Mouse (Mus musculus): ENCODE results near the gene Ace. TPM values are rescaled to one million over a fixed set of nuclear protein-coding genes. Genes with fewer than 3 reads are reported as not detected.

The Ace gene
- total and polyA plus RNA-seq, 3 experiments: not detected

GRCm38 (mm10) chr11:105944770-105945672 is 22.7 kb upstream of the Ace start:
- H3K79me2 ChIP-seq (ENCODE audit: control insufficient read depth, insufficient read depth, low read length, poor library complexity): peaks cover 4% of the 10 kb centered on the region; the same call in 1 of the 2 replicates
- H3K9ac ChIP-seq (ENCODE audit: control insufficient read depth, low read depth, low read length, poor library complexity, severe bottlenecking): peak overlapping the region; percentile 88
- H3K27me3 ChIP-seq (ENCODE audit: control insufficient read depth in 1 of 2, insufficient read depth in 2 of 2, low read length in 2 of 2): no peaks in the 10 kb centered on the region
- H3K4me3 ChIP-seq (ENCODE audit: control insufficient read depth in 1 of 2, insufficient read depth in 1 of 2, low read depth in 2 of 2, low read length in 2 of 2): peak overlapping the region; percentile 82 to 98
- H3K36me3 ChIP-seq (ENCODE audit: control insufficient read depth in 1 of 2, insufficient read depth in 2 of 2, low read length in 2 of 2): peaks cover 0 to 16% of the 10 kb centered on the region in 2 experiments; a peak in 2 of 4 replicates
- no peaks in the 10 kb centered on the region for H3K9me3 ChIP-seq (replicated peaks; ENCODE audit: insufficient read depth, low read length)
- peaks cover 10 to 45% of the 10 kb centered on the region in 2 experiments for H3K4me1 ChIP-seq (ENCODE audit: control insufficient read depth in 1 of 2, insufficient read depth in 2 of 2, low read length in 2 of 2)
- peak overlapping the region; percentile 44 for H3K27ac ChIP-seq (ENCODE audit: control insufficient read depth, low read depth, low read length)
- peak; percentile 78 for DNase-seq (ENCODE audit: low read depth, low spot score)
- TF ChIP-seq GATA1 (IDR thresholded peaks at IDR 0.05; ENCODE audit: low read depth, low read length) (peak; percentile 66), HCFC1 (IDR thresholded peaks at IDR 0.05; ENCODE audit: low read depth, low read length) (no peak), ZMIZ1 (IDR thresholded peaks at IDR 0.05; ENCODE audit: low read depth, low read length) (no peak), USF2 (IDR thresholded peaks at IDR 0.05; ENCODE audit: borderline replicate concordance in 1 of 2, insufficient read depth in 1 of 2, low read depth in 1 of 2, low read length in 2 of 2) (no peak), SMC3 (IDR thresholded peaks at IDR 0.05; ENCODE audit: low read depth, low read length) (no peak), ETS1 (IDR thresholded peaks at IDR 0.05; ENCODE audit: low read depth, low read length) (0 out of 2 replicates have a peak, but pooled peaks have one; percentile 10), E2F4 (IDR thresholded peaks at IDR 0.05; ENCODE audit: borderline replicate concordance, low read depth, low read length) (no peak), POLR2A (IDR thresholded peaks at IDR 0.05; ENCODE audit: control insufficient read depth in 1 of 2, insufficient read depth in 1 of 2, low read depth in 1 of 2, low read length in 2 of 2, poor library complexity in 1 of 2) (no peak), ZNF384 (IDR thresholded peaks at IDR 0.05; ENCODE audit: low read depth, low read length) (no peak), TBP (IDR thresholded peaks at IDR 0.05; ENCODE audit: low read depth, low read length) (no peak), MXI1 (IDR thresholded peaks at IDR 0.05; ENCODE audit: low read depth, low read length) (no peak), ELF1 (IDR thresholded peaks at IDR 0.05; ENCODE audit: low read depth, low read length) (peak; percentile 47; the same call in 1 of the 2 replicates), NRF1 (IDR thresholded peaks at IDR 0.05; ENCODE audit: insufficient read depth, low read depth, low read length, poor library complexity, severe bottlenecking) (no peak), KAT2A (conservative IDR thresholded peaks at IDR 0.05; ENCODE audit: low read depth, low read length) (no peak), EP300 (IDR thresholded peaks at IDR 0.05; ENCODE audit: low read depth in 1 of 2, low read length in 2 of 2) (peak in 1 of 2 experiments; percentile 2; a peak in 1 of 4 replicates), MYC (IDR thresholded peaks at IDR 0.05; ENCODE audit: low read depth, low read length) (no peak), RAD21 (IDR thresholded peaks at IDR 0.05; ENCODE audit: low read depth, low read length) (no peak), SIN3A (IDR thresholded peaks at IDR 0.05; ENCODE audit: low read length) (no peak), JUND (IDR thresholded peaks at IDR 0.05; ENCODE audit: low read depth, low read length) (no peak), POLR2AphosphoS2 (IDR thresholded peaks at IDR 0.05; ENCODE audit: low read length) (no peak), BHLHE40 (IDR thresholded peaks at IDR 0.05; ENCODE audit: borderline replicate concordance, low read depth, low read length) (no peak), USF1 (IDR thresholded peaks at IDR 0.05; ENCODE audit: low read depth, low read length) (no peak), MEF2A (IDR thresholded peaks at IDR 0.05; ENCODE audit: extremely low read depth, insufficient replicate concordance, low read depth, low read length, poor library complexity, severe bottlenecking) (no peak), POLR2AphosphoS5 (IDR thresholded peaks at IDR 0.05; ENCODE audit: borderline replicate concordance, low read depth, low read length) (no peak), TAL1 (IDR thresholded peaks at IDR 0.05; ENCODE audit: low read length) (0 out of 2 replicates have a peak, but pooled peaks have one; percentile 4), CHD1 (IDR thresholded peaks at IDR 0.05; ENCODE audit: low read depth, low read length) (no peak), MAZ (IDR thresholded peaks at IDR 0.05; ENCODE audit: low read depth, low read length) (0 out of 2 replicates have a peak, but pooled peaks have one; percentile 24), ZKSCAN1 (IDR thresholded peaks at IDR 0.05; ENCODE audit: low read depth, low read length) (no peak), RCOR1 (IDR thresholded peaks at IDR 0.05; ENCODE audit: low read depth, low read length) (no peak), CTCF (IDR thresholded peaks at IDR 0.05 in 2 of 3, conservative IDR thresholded peaks at IDR 0.05 in 1 of 3; ENCODE audit: control insufficient read depth in 1 of 3, insufficient read depth in 1 of 3, low read depth in 2 of 3, low read length in 3 of 3, poor library complexity in 1 of 3, severe bottlenecking in 1 of 3) (no peak), UBTF (IDR thresholded peaks at IDR 0.05; ENCODE audit: borderline replicate concordance, insufficient read depth, low read depth, low read length) (no peak), MAX (IDR thresholded peaks at IDR 0.05; ENCODE audit: low read length) (0 out of 2 replicates have a peak, but pooled peaks have one; percentile 11), MAFK (IDR thresholded peaks at IDR 0.05; ENCODE audit: borderline replicate concordance, low read depth, low read length) (no peak), MYB (IDR thresholded peaks at IDR 0.05; ENCODE audit: low read depth, low read length) (no peak), TCF12 (IDR thresholded peaks at IDR 0.05; ENCODE audit: low read depth, low read length) (peak; percentile 39; the same call in 1 of the 2 replicates)

Measured in MEL (cell line).